Mouse (Mus musculus) forebrain, embryonic 11.5 days (tissue): ENCODE measurements around the gene Obscn. TPM values are rescaled to one million over a fixed set of nuclear protein-coding genes. Genes with fewer than 3 reads are reported as not detected.
A peak's percentile ranks its signal among the peaks of the same experiment; 100 is the strongest.

ENCODE experiments used
- ATAC-seq: fragments of 200-750 bp; cut with Nextera tagmentation; replicated peaks from 2 replicates; pipeline ENCODE4 v1.8.0; 2017; ENCODE audit warnings: moderate TSS enrichment; ENCODE audit not compliant: low FRiP score
- DNase-seq: peaks from one replicate; pipeline ENCODE4 v3.0.0-alpha.2; 2017; ENCODE audit warnings: low spot score
- H3K27ac ChIP-seq: fragments of 300-500 bp; sonication (generic); 2 replicates; pipeline ENCODE4 v1.5.1; 2014; ENCODE audit warnings: low read depth, low read length
- H3K27me3 ChIP-seq: fragments of 300-500 bp; sonication (generic); 2 replicates; pipeline ENCODE4 v1.6.1; 2014; ENCODE audit warnings: mild to moderate bottlenecking, low read length, mixed read lengths; ENCODE audit not compliant: control insufficient read depth, insufficient read depth
- H3K36me3 ChIP-seq: fragments of 300-500 bp; sonication (generic); 2 replicates; pipeline ENCODE4 v1.6.1; 2014; ENCODE audit warnings: mild to moderate bottlenecking, low read length, moderate library complexity, mixed read lengths; ENCODE audit not compliant: control insufficient read depth, insufficient read depth
- H3K4me1 ChIP-seq: fragments of 300-500 bp; sonication (generic); replicated peaks from 2 replicates; pipeline ENCODE4 v1.6.1; 2014; ENCODE audit warnings: low read length, mixed read lengths; ENCODE audit not compliant: control insufficient read depth, insufficient read depth
- H3K4me2 ChIP-seq: fragments of 300-500 bp; sonication (generic); 2 replicates; pipeline ENCODE4 v1.6.1; 2014; ENCODE audit warnings: low read depth, mild to moderate bottlenecking, low read length, moderate library complexity, mixed read lengths; ENCODE audit not compliant: severe bottlenecking
- H3K4me3 ChIP-seq: fragments of 300-500 bp; sonication (generic); 2 replicates; pipeline ENCODE4 v1.5.1; 2014; ENCODE audit warnings: low read depth, low read length
- H3K9ac ChIP-seq: fragments of 300-500 bp; sonication (generic); 2 replicates; pipeline ENCODE4 v1.6.1; 2014; ENCODE audit warnings: low read length
- H3K9me3 ChIP-seq: fragments of 300-500 bp; sonication (generic); 2 replicates; pipeline ENCODE4 v1.6.1; 2016; ENCODE audit warnings: low read length, mixed read lengths; ENCODE audit not compliant: control insufficient read depth
- WGBS: fragments of 180-500 bp; shearing (Covaris S2); extraction: QIAGEN DNeasy Blood & Tissue Kit; methylation state at CpG from one replicate; pipeline ENCODE4 v1.1.7; 2014; 5-methylcytosine and 5-hydroxymethylcytosine counted together
- polyA plus RNA-seq: library from polyadenylated mRNA; unstranded; fragments of >200 nt; fragmentation: Nextera tagmentation; extraction: Ambion mirVana; gene quantifications from 2 replicates; pipeline ENCODE4 v1.2.1, GENCODE M21; 2014

The Obscn gene
- polyA plus RNA-seq, 1 experiment from 2014 or later, result 0.04 TPM

DNA sequence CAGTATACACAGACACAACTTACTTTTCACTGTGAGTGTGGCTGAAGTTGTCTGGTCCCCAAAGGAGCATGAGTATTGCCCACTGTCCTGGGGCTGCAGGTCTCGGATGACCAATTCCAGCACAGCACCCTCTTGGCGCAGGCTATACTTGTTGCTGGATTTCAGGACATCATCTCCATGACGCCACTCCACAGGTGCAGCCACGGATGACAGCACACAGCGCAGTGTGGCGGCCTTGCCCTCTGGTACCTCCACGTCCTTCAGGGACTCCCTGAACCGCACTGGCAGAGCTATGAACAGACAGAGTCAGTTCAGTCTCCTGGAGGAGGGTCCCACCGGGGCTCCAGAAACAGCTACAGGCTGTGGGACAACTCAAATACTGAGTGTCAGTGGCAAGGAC lies 68.3 kb downstream of the Obscn start:
- ATAC-seq, result no peak
- 78% methylated on average over 9 of the region's 9 CpGs for WGBS

DNA sequence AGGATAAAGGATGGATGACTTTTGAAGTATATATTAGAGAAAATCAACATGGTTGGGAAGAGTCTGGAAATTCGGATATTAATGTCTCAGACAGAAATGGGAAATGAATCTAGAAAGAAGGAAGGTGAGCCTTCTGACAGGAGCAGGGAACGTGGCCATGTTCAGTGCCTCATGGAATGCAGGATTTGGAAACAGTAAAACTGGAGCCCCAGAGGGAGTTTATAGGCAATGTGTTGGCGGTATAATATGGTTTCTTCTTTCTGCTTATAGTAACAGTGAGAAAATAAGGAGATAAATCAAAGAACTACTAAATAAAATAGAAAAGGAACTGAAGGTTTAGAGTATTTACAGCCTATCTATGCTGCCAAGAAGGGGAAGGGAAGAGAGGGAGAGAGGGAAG lies 78.2 kb downstream of the Obscn start:
- Histone ChIP-seq H3K36me3 (no peaks in the 10 kb centered on the region), H3K4me1 (no peaks in the 10 kb centered on the region), H3K4me3 (no peak overlapping the region), H3K9me3 (no peaks in the 10 kb centered on the region), H3K4me2 (no peak overlapping the region), H3K27ac (no peak overlapping the region), H3K9ac (no peak overlapping the region), H3K27me3 (no peaks in the 10 kb centered on the region)
- WGBS, result 79% methylated on average over 3 of the region's 3 CpGs
- DNase-seq, result no peak
- no peak for ATAC-seq

More for the DNA sequence above, 68.3 kb downstream of the Obscn start:
- no peak overlapping the region for H3K4me2 ChIP-seq
- no peak for DNase-seq
- no peaks in the 10 kb centered on the region for H3K36me3 ChIP-seq
- no peaks in the 10 kb centered on the region for H3K4me1 ChIP-seq
- H3K27ac ChIP-seq, result no peak overlapping the region
- H3K27me3 ChIP-seq, result no peaks in the 10 kb centered on the region
- H3K9me3 ChIP-seq, result no peaks in the 10 kb centered on the region
- H3K4me3 ChIP-seq, result no peak overlapping the region
- no peak overlapping the region for H3K9ac ChIP-seq

DNA sequence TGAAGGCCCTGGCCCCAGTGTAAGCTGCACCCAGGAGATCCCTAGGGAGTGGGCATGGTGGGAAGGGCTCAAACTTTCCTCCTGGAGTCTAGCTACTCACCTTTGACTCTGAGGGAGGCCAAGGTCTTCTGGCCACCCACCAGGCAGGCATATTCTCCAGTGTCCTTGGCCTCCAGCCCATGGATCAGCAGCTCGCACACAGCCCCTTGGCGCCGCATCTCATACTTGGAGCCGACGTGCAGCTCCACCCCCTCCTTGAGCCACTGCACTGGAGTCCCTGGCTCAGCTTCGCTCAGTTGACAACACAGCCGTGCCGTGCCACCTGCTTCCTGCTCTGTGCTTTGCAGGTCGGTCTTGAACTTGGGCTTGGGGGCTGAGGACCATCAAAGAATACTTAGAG lies 85.2 kb downstream of the Obscn start:
- Histone ChIP-seq H3K9ac (no peak overlapping the region), H3K36me3 (no peaks in the 10 kb centered on the region), H3K27ac (no peak overlapping the region), H3K9me3 (no peaks in the 10 kb centered on the region), H3K4me3 (no peak overlapping the region), H3K27me3 (no peaks in the 10 kb centered on the region), H3K4me2 (no peak overlapping the region), H3K4me1 (no peaks in the 10 kb centered on the region)
- whole genome bisulfite sequencing, result 89% methylated on average over 9 of the region's 9 CpGs
- DNase-seq, result no peak
- no peak for ATAC-seq

DNA sequence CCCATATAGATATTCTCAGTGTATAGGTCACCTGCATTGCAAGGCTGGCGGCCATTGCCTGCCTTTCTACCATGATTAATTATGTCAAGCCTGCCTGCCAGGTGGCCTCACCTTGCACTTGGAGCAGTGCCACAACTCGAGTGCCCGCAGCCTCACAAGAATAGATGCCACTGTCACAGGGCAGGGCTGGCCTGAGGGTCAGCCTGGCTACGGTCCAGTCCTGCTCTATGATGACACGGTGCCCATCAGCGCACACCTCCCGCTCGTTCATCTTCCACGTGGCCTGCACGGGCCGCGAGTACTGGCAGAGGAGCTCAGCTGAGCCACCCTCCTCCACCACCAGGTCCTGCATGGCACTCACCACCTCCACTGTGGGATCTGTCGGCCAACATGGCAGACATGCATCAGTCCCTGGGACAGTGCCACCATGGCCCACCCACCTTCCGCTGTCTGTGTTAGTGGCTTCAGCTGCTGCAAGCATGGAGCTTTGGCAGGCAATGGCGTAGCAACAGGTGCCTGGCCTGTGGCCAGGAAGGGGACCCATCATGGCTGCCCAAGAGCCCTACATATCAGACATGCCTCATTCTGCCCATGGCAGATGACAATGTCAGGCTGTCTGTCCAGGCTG lies 91.4 kb downstream of the Obscn start:
- no peak for ATAC-seq
- H3K9me3 ChIP-seq, result no peaks in the 10 kb centered on the region
- no peak overlapping the region for H3K9ac ChIP-seq
- no peaks in the 10 kb centered on the region for H3K36me3 ChIP-seq
- H3K27me3 ChIP-seq, result no peaks in the 10 kb centered on the region
- DNase-seq, result no peak
- H3K4me1 ChIP-seq, result no peaks in the 10 kb centered on the region
- no peak overlapping the region for H3K4me2 ChIP-seq
- 93% methylated on average over 15 of the region's 15 CpGs for WGBS
- H3K27ac ChIP-seq, result no peak overlapping the region
- H3K4me3 ChIP-seq, result no peak overlapping the region

DNA sequence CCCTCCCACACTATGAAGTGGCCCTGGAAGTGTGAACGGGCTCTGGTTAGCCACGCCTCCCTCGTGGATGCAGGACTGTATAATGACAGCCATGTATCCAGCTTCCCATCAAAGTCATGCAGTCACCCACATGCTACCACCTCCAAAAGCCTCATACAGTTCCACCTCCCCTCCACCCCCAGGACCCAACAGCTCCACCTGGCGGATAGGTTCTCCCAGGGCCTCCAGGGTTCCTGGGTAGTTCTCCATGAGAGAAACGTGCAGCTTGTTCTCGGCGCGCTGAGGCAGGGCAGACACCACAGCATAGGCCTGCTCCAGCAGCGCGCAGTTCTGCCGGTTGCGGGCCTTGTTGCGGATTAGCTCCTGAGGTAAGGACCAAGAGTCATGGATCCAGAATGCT lies 107.2 kb downstream of the Obscn start:
- no peaks in the 10 kb centered on the region for H3K4me1 ChIP-seq
- no peaks in the 10 kb centered on the region for H3K27me3 ChIP-seq
- WGBS, result 92% methylated on average over 13 of the region's 13 CpGs
- no peak overlapping the region for H3K4me3 ChIP-seq
- H3K27ac ChIP-seq, result no peak overlapping the region
- ATAC-seq (no peak), DNase-seq (no peak)
- no peaks in the 10 kb centered on the region for H3K9me3 ChIP-seq
- no peak overlapping the region for H3K9ac ChIP-seq
- H3K4me2 ChIP-seq, result no peak overlapping the region
- no peaks in the 10 kb centered on the region for H3K36me3 ChIP-seq

DNA sequence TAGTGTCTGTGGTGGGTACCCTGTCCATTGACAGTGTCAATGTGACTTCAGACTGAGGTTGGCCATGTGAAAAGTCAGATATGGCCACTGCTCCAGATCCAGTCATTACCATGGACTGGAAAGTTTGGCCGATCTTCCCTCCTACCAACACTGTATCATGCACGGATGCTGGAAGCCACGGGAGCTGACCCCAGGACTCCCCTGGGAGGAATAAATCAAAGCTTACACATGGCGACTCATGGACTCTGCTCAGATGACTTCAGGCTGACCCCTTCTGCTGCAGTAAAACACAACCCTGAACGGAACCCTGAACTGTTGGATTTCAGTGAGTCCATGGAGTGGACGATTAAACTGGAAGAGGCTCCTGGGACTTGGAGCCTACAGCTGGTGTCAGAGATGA lies 109.8 kb downstream of the Obscn start:
- ATAC-seq, result no peak
- Histone ChIP-seq H3K27me3 (no peaks in the 10 kb centered on the region), H3K4me3 (no peak overlapping the region), H3K27ac (no peak overlapping the region), H3K4me1 (no peaks in the 10 kb centered on the region), H3K9me3 (no peaks in the 10 kb centered on the region), H3K9ac (no peak overlapping the region), H3K36me3 (no peaks in the 10 kb centered on the region), H3K4me2 (no peak overlapping the region)
- 87% methylated on average over 6 of the region's 6 CpGs for WGBS
- no peak for DNase-seq

DNA sequence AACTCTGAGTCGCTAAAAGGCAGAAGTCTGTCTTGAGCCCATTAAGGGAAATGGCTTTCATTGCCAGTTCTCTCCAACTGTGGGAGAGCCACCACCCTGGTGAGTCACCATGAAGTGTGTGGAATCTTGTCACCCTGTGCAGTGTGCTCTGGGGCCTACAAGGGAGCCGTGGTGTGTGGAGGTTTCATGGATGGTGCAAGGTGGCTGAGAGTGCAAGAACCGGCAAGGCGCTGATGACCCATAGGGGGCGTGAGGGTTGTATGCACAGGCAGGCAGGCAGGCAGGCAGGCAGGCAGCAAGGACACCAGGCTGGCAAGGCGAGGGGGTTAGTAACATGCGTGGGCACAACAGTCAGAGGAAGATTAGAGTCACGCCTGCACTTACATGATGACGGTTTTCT lies 121.2 kb downstream of the Obscn start:
- Histone ChIP-seq H3K9me3 (no peaks in the 10 kb centered on the region), H3K4me2 (no peak overlapping the region), H3K27me3 (no peaks in the 10 kb centered on the region), H3K27ac (no peak overlapping the region), H3K4me3 (no peak overlapping the region), H3K9ac (no peak overlapping the region), H3K4me1 (no peaks in the 10 kb centered on the region), H3K36me3 (no peaks in the 10 kb centered on the region)
- peak; percentile 71 for DNase-seq
- WGBS, result 37% methylated on average over 9 of the region's 9 CpGs
- ATAC-seq, result no peak

DNA sequence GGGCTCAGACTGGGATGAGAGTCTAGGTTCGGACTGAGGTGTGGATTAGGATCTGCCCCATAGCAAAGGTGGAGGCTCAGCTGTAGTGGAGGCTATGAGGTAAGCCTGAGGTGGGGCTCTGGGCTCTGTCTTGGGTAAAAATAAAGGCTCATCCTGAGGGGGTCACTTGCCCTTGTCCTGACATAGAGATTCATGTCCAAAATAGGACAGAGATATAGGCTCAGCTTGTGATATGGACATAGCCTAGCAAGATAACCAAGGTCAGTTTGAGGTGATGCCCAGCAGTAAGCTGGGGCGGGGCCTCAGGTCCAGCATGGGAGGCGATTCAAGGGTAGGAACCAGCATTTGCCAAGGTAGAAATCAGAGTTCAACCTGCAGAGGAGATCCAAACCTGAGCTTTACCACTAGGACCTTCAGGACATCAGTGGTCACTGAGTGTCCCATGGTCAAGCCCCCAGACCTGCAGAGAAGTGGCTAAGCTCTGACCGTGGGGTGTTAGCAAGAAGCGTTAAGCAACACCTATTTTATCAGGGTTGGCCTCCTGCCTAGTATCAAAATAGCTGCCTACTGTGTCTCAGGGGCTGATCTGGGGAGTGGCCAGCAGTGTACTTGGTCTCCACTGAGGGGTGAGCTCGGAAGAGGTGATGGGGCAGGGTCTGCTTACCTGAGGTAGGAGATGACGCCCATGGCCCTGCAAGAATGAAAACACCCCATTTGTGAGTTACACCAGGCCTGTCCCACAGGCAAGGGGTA lies 133.7 kb downstream of the Obscn start:
- no peak overlapping the region for H3K9ac ChIP-seq
- no peaks in the 10 kb centered on the region for H3K27me3 ChIP-seq
- H3K9me3 ChIP-seq, result no peaks in the 10 kb centered on the region
- WGBS, result 78% methylated on average over 7 of the region's 7 CpGs
- no peaks in the 10 kb centered on the region for H3K4me1 ChIP-seq
- no peak overlapping the region for H3K27ac ChIP-seq
- ATAC-seq, result no peak
- no peaks in the 10 kb centered on the region for H3K36me3 ChIP-seq
- no peak overlapping the region for H3K4me2 ChIP-seq
- no peak for DNase-seq
- no peak overlapping the region for H3K4me3 ChIP-seq

DNA sequence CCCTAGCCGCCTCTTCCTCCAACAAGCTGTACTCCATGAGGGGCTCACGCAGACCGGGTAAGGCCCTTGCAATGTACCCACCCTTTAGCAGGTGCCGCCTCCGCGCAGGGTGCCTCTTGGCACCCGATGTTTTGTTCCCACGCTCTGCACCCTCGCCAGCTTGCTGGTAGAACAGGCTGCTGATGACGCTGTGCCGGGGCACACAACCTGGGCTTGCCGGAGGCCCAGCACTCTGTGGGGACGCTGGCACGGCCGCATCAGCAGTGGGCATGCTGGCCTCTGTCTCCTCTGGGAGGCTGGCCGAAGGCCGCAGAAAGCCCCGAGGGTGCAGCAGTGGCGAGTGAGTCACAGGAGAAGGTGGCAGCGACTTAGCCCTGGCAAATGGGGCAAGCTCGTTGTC lies 135.6 kb downstream of the Obscn start:
- H3K9ac ChIP-seq, result no peak overlapping the region
- H3K27ac ChIP-seq, result no peak overlapping the region
- H3K4me3 ChIP-seq, result no peak overlapping the region
- no peak for ATAC-seq
- H3K36me3 ChIP-seq, result no peaks in the 10 kb centered on the region
- peaks cover 4% of the 10 kb centered on the region; the same call in 1 of the 2 replicates for H3K27me3 ChIP-seq
- H3K9me3 ChIP-seq, result no peaks in the 10 kb centered on the region
- H3K4me1 ChIP-seq, result no peaks in the 10 kb centered on the region
- WGBS, result 92% methylated on average over 21 of the region's 21 CpGs
- no peak overlapping the region for H3K4me2 ChIP-seq
- DNase-seq, result no peak
